Mouse (Mus musculus) heart, embryonic 13.5 days (tissue): ENCODE data around the gene Sept7. TPM values are rescaled to one million over a fixed set of nuclear protein-coding genes. Genes with fewer than 3 reads are reported as not detected.
"Not testable (repeated sequence)": the region's sequence is repeated elsewhere in the genome, so short reads cannot be mapped to it uniquely, and the experiment has no call there.

Experiments
- ATAC-seq: fragments of 200-750 bp; cut with Nextera tagmentation; 2 replicates; pipeline ENCODE4 v1.8.0; 2017; ENCODE audit warnings: moderate TSS enrichment; ENCODE audit not compliant: insufficient number of reproducible peaks, low FRiP score, low TSS enrichment; ENCODE audit errors: extremely low read depth
- H3K27ac ChIP-seq: fragments of 300-500 bp; sonication (generic); replicated peaks from 2 replicates; pipeline ENCODE4 v1.5.1; 2015; ENCODE audit warnings: moderate library complexity, mild to moderate bottlenecking, inconsistent platforms
- H3K27me3 ChIP-seq: fragments of 300-500 bp; sonication (generic); replicated peaks from 2 replicates; pipeline ENCODE4 v1.6.1; 2015; ENCODE audit warnings: mild to moderate bottlenecking, inconsistent platforms
- H3K36me3 ChIP-seq: fragments of 300-500 bp; sonication (generic); 2 replicates; pipeline ENCODE4 v1.6.1; 2015; ENCODE audit warnings: mild to moderate bottlenecking, inconsistent platforms
- H3K4me1 ChIP-seq: fragments of 300-500 bp; sonication (generic); 2 replicates; pipeline ENCODE4 v1.6.1; 2015; ENCODE audit warnings: inconsistent platforms
- H3K4me2 ChIP-seq: fragments of 300-500 bp; sonication (generic); 2 replicates; pipeline ENCODE4 v1.6.1; 2015; ENCODE audit warnings: inconsistent platforms, mild to moderate bottlenecking, moderate library complexity
- H3K4me3 ChIP-seq: fragments of 300-500 bp; sonication (generic); 2 replicates; pipeline ENCODE4 v1.5.1; 2015; ENCODE audit warnings: moderate library complexity, mild to moderate bottlenecking, inconsistent platforms
- H3K9ac ChIP-seq: fragments of 300-500 bp; sonication (generic); 2 replicates; pipeline ENCODE4 v1.6.1; 2015; ENCODE audit warnings: inconsistent platforms, mild to moderate bottlenecking, moderate library complexity
- H3K9me3 ChIP-seq: fragments of 300-500 bp; sonication (generic); 2 replicates; pipeline ENCODE4 v1.6.1; 2016; ENCODE audit warnings: inconsistent platforms
- WGBS: fragments of 180-500 bp; shearing (Covaris S2); methylation state at CpG from one replicate; pipeline ENCODE4 v1.1.7; 2015; ENCODE audit warnings: mixed read lengths; 5-methylcytosine and 5-hydroxymethylcytosine counted together
- polyA plus RNA-seq: library from polyadenylated mRNA; unstranded; fragments of >200 nt; fragmentation: Nextera tagmentation; extraction: Ambion mirVana; gene quantifications from 2 replicates; pipeline ENCODE4 v1.2.1, GENCODE M21; 2015

Gene Sept7
- polyA plus RNA-seq, 1 experiment from 2014 or later = 247 TPM

GRCm38 (mm10) chr9:25260979-25261378, 8.7 kb downstream of the Sept7 start:
- H3K36me3 ChIP-seq = peaks cover 8% of the 10 kb centered on the region
- H3K4me3 ChIP-seq = no peak overlapping the region
- no peak for ATAC-seq
- H3K27me3 ChIP-seq = no peaks in the 10 kb centered on the region
- H3K4me2 ChIP-seq = no peak overlapping the region
- no peaks in the 10 kb centered on the region for H3K9me3 ChIP-seq
- H3K27ac ChIP-seq = no peak overlapping the region
- H3K9ac ChIP-seq = no peak overlapping the region
- H3K4me1 ChIP-seq = peaks cover 16% of the 10 kb centered on the region

- Histone ChIP-seq H3K36me3 (peaks cover 16% of the 10 kb centered on the region), H3K9me3 (no peaks in the 10 kb centered on the region), H3K27ac (no peak overlapping the region), H3K4me3 (no peak overlapping the region), H3K4me1 (peaks cover 10% of the 10 kb centered on the region; the same call in 1 of the 2 replicates), H3K4me2 (no peak overlapping the region), H3K27me3 (no peaks in the 10 kb centered on the region), H3K9ac (no peak overlapping the region)
- WGBS = 71% methylated on average over 1 of the region's 1 CpGs
- no peak for ATAC-seq
Measured at GRCm38 (mm10) chr9:25262087-25262486, 9.8 kb downstream of the Sept7 start.

- ATAC-seq = no peak
Measured at GRCm38 (mm10) chr9:25265795-25266194, 13.6 kb downstream of the Sept7 start.

DNA sequence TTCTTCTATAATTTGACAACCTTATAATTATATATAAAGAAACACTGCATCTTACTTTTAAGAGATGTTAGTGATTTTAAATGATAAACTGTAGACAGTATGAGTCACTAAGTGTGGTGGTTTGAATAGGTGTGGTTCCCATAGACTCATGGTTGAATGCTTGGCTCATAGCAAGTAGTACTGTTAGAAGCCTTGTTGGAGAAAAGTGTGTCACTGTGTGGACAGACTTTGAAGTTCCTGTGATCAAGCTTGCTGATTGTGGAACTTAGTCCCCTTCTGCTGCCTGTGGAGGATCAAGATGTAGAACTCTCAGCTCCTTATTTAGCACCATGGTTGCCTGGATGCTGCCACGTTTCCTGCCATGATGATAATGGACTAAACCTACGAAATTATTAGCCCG, 14.9 kb downstream of the Sept7 start:
- Histone ChIP-seq H3K36me3 (peaks cover 49% of the 10 kb centered on the region), H3K9ac (no peak overlapping the region), H3K4me2 (no peak overlapping the region), H3K4me3 (no peak overlapping the region), H3K4me1 (0 out of 2 replicates have a peak, but pooled peaks cover 6% of the 10 kb centered on the region), H3K27me3 (no peaks in the 10 kb centered on the region), H3K27ac (no peak overlapping the region), H3K9me3 (no peaks in the 10 kb centered on the region)
- ATAC-seq = no peak
- WGBS = 81% methylated on average over 3 of the region's 3 CpGs

More at GRCm38 (mm10) chr9:25265795-25266194, 13.6 kb downstream of the Sept7 start:
- Histone ChIP-seq H3K9me3 (no peaks in the 10 kb centered on the region), H3K27ac (no peak overlapping the region), H3K4me3 (no peak overlapping the region), H3K36me3 (peaks cover 39% of the 10 kb centered on the region), H3K9ac (no peak overlapping the region), H3K27me3 (no peaks in the 10 kb centered on the region), H3K4me1 (0 out of 2 replicates have a peak, but pooled peaks cover 6% of the 10 kb centered on the region), H3K4me2 (no peak overlapping the region)
- 90% methylated on average over 4 of the region's 4 CpGs for WGBS

DNA sequence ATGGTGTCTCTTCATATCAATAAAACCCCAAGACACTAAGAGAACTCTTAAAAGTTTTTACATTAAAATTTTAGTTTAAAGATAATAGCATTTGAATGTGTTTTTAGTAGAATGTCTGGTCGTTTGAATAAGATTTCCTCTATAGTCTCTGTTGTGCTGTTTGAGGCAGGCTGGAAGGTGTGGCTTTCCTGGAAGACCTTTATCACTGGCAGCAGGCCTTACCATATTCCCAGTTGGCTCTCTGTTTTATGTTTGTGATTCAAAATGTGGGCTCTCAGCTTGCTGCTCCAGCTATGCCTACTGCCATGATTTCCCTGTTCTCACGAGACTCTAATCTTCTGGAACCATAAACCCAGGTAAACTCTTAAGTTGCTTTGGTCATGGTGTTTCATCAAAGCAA, 15.3 kb downstream of the Sept7 start:
- Histone ChIP-seq H3K4me1 (0 out of 2 replicates have a peak, but pooled peaks cover 3% of the 10 kb centered on the region), H3K4me3 (no peak overlapping the region), H3K36me3 (peaks cover 49% of the 10 kb centered on the region), H3K9ac (no peak overlapping the region), H3K4me2 (no peak overlapping the region), H3K27ac (no peak overlapping the region), H3K9me3 (no peaks in the 10 kb centered on the region), H3K27me3 (no peaks in the 10 kb centered on the region)
- WGBS = 65% methylated on average over 2 of the region's 2 CpGs
- ATAC-seq = no peak

- no peaks in the 10 kb centered on the region for H3K4me1 ChIP-seq
Measured at GRCm38 (mm10) chr9:25271902-25272301, 19.7 kb downstream of the Sept7 start.

GRCm38 (mm10) chr9:25289796-25290195, 37.6 kb downstream of the Sept7 start:
- Histone ChIP-seq H3K9ac (no peak overlapping the region), H3K27me3 (no peaks in the 10 kb centered on the region), H3K4me1 (no peaks in the 10 kb centered on the region), H3K9me3 (no peaks in the 10 kb centered on the region), H3K4me3 (no peak overlapping the region), H3K36me3 (peaks cover 62% of the 10 kb centered on the region), H3K27ac (no peak overlapping the region), H3K4me2 (no peak overlapping the region)
- WGBS = 74% methylated on average over 1 of the region's 1 CpGs
- no peak for ATAC-seq

More at GRCm38 (mm10) chr9:25271902-25272301, 19.7 kb downstream of the Sept7 start:
- H3K4me2 ChIP-seq = no peak overlapping the region
- ATAC-seq = no peak
- no peaks in the 10 kb centered on the region for H3K9me3 ChIP-seq
- H3K36me3 ChIP-seq = peaks cover 41% of the 10 kb centered on the region
- H3K4me3 ChIP-seq = no peak overlapping the region
- H3K9ac ChIP-seq = no peak overlapping the region
- no peak overlapping the region for H3K27ac ChIP-seq
- no peaks in the 10 kb centered on the region for H3K27me3 ChIP-seq
- WGBS = 92% methylated on average over 2 of the region's 2 CpGs

GRCm38 (mm10) chr9:25309505-25310182, 57.4 kb downstream of the Sept7 start:
- Histone ChIP-seq H3K9me3 (no peaks in the 10 kb centered on the region), H3K4me2 (no peak overlapping the region), H3K27me3 (no peaks in the 10 kb centered on the region), H3K9ac (no peak overlapping the region), H3K27ac (no peak overlapping the region), H3K4me3 (no peak overlapping the region), H3K36me3 (peaks cover 60% of the 10 kb centered on the region), H3K4me1 (peaks cover 13% of the 10 kb centered on the region)
- no peak for ATAC-seq
- WGBS = 74% methylated on average over 1 of the region's 1 CpGs

- H3K27me3 ChIP-seq = no peaks in the 10 kb centered on the region
- H3K27ac ChIP-seq = 0 out of 2 replicates have a peak overlapping the region, but pooled peaks have one; percentile 1
- peaks cover 13% of the 10 kb centered on the region for H3K4me1 ChIP-seq
- H3K4me3 ChIP-seq = no peak overlapping the region
- no peak overlapping the region for H3K9ac ChIP-seq
- no peak for ATAC-seq
- H3K9me3 ChIP-seq = no peaks in the 10 kb centered on the region
- WGBS = 80% methylated on average over 4 of the region's 4 CpGs
- peaks cover 30% of the 10 kb centered on the region for H3K36me3 ChIP-seq
- no peak overlapping the region for H3K4me2 ChIP-seq
Measured at GRCm38 (mm10) chr9:25314304-25314703, 62.1 kb downstream of the Sept7 start.

- ATAC-seq = no peak
- no peak overlapping the region for H3K4me2 ChIP-seq
- no peak overlapping the region for H3K27ac ChIP-seq
- H3K4me3 ChIP-seq = no peak overlapping the region
- peaks cover 2% of the 10 kb centered on the region; the same call in 1 of the 2 replicates for H3K36me3 ChIP-seq
- no peaks in the 10 kb centered on the region for H3K27me3 ChIP-seq
- H3K4me1 ChIP-seq = peaks cover 25% of the 10 kb centered on the region
- WGBS = 39% methylated on average over 4 of the region's 4 CpGs
- H3K9ac ChIP-seq = no peak overlapping the region
- no peaks in the 10 kb centered on the region for H3K9me3 ChIP-seq
Measured at GRCm38 (mm10) chr9:25317827-25318505, 65.7 kb downstream of the Sept7 start.

DNA sequence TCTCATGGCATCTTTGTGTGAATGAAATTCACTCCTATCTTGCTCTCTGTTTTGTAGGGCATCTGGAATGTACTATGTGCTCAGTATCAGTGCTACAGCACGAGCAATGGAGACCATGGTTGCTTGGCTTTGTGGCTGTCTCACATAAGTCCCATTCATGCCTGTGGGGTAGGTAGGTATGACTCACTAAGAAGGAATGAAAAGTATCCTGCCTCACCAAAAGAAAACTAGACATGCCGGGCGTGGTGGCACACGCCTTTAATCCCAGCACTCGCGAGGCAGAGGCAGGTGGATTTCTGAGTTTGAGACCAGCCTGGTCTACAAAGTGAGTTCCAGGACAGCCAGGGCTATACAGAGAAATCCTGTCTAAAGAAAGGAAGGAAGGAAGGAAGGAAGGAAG, 67.4 kb downstream of the Sept7 start:
- not testable (repeated sequence) for H3K9me3 ChIP-seq, H3K36me3 ChIP-seq, H3K27me3 ChIP-seq, H3K4me2 ChIP-seq, ATAC-seq, H3K27ac ChIP-seq, H3K9ac ChIP-seq, H3K4me3 ChIP-seq
- WGBS = 70% methylated on average over 6 of the region's 6 CpGs
- peaks cover 15% of the 10 kb centered on the region for H3K4me1 ChIP-seq
